In genomic region chr15:89088607-89089247, GRCm38 (mm10) we compare ENCODE assay signal across 8 mouse cellular contexts. TPM values are rescaled to one million over a fixed set of nuclear protein-coding genes. Genes with fewer than 3 reads are reported as not detected.
DNase-seq lines count a peak whose midpoint lies in the region; ATAC-seq lines count a peak whose summit lies in the region.

Gene Selenoo, plus strand, starts transcription at chr15:89089084.

- peak; percentile 90 for ATAC-seq in inflammation-experienced regulatory T-cells, adult 6 months
- peak; percentile 87 for ATAC-seq in megakaryocyte-erythroid progenitor cell, adult 5-6 weeks (replicated peaks; ENCODE audit: low FRiP score, low TSS enrichment, poor library complexity, severe bottlenecking)

- peak; percentile 92 for DNase-seq in adipocyte (ENCODE audit: low spot score)
- DNase-seq in embryo, embryonic 10 days (ENCODE audit: low spot score), result peak; percentile 95
- DNase-seq in gastrocnemius, postnatal 14 days, result peak; percentile 93
- peak; percentile 86 to 94 for DNase-seq in left cerebral cortex, postnatal 10 days (ENCODE audit: extremely low spot score in 1 of 2, low spot score in 2 of 2)
- peak; percentile 91 for DNase-seq in right cerebral cortex, postnatal 25 days
- DNase-seq in urinary bladder, postnatal 4 days (ENCODE audit: low spot score in 2 of 2), result peak; percentile 87 to 92

- intact Hi-C loops in gastrocnemius, postnatal 14 days (cut with DNase I; ENCODE audit: low total_unique reads), result no loop called here
- intact Hi-C loops in left cerebral cortex, postnatal 10 days (cut with DNase I), result no loop called here

RNA-seq across cellular contexts. Expression of gene Selenoo, which starts in this region (rescaled TPM):
- total RNA-seq in gastrocnemius, postnatal 14 days (2021), result 10 to 100 TPM in 1 of 2 experiments, 1 to 10 TPM in 1; 9.8 to 10.1 TPM
- polyA plus RNA-seq in inflammation-experienced regulatory T-cells, adult 6 months (2017; shearing (Covaris generic)), result 10 to 100 TPM in 2 of 3 experiments, 1 to 10 TPM in 1; 5.8 to 13.1 (median 12.1) TPM
- total RNA-seq in left cerebral cortex, postnatal 10 days (2021), result 10 to 100 TPM; 19.1 to 20.6 TPM
- 15.3 and 20.8 TPM in 2 replicates for total RNA-seq in megakaryocyte-erythroid progenitor cell, adult 5-6 weeks (2014; fragmentation: Nextera tagmentation)
- 16.6 and 18.5 TPM in 2 replicates for total RNA-seq in megakaryocyte-erythroid progenitor cell, adult 5-6 weeks (2017)

Comparison
In these comparisons a context has a peak if more than half of its experiments do, and no peak if none do; other contexts are left out.
1. Peak in every context shown above with its lines: DNase-seq and ATAC-seq.